27 mouse cellular contexts compared by ENCODE assay signal in genomic region chr1:35834180-35834579, GRCm38 (mm10).
"Had no signal": no experiment of that assay in that cellular context is flagged by ENCODE, and none has a peak within 500 bp of the region (broad histone marks: within the 10 kb centered on the region; RNA-seq: fewer than 3 reads in every experiment).

No protein-coding gene starts in this region.

- DNase-seq: cerebellum, adult 2 months; cerebellum, adult 8-10 months; cerebellum, adult 9-10 months; cerebellum, adult 9-11 months; cerebellum, postnatal 10 days; cerebellum, postnatal 14 days; cerebellum, postnatal 25 days; cerebellum, postnatal 36 days; embryo, embryonic 11 days; forebrain, postnatal 0 days; gastrocnemius, adult 2 months; gastrocnemius, postnatal 10 days; gastrocnemius, postnatal 14 days; gastrocnemius, postnatal 25 days; gastrocnemius, postnatal 36 days had no signal

- H3K4me3 ChIP-seq: embryonic facial prominence, embryonic 10.5 days; embryonic facial prominence, embryonic 12.5 days; embryonic facial prominence, embryonic 13.5 days; embryonic facial prominence, embryonic 15.5 days; erythroblast, embryonic 14.5 days; forebrain, embryonic 10.5 days; forebrain, embryonic 12.5 days; forebrain, embryonic 13.5 days; forebrain, embryonic 15.5 days; gastrocnemius, adult 2 months; heart, adult 2 months had no signal

- H3K9ac ChIP-seq: embryonic facial prominence, embryonic 12.5 days; embryonic facial prominence, embryonic 13.5 days; embryonic facial prominence, embryonic 15.5 days; forebrain, embryonic 12.5 days; forebrain, embryonic 13.5 days; forebrain, embryonic 15.5 days; forebrain, postnatal 0 days had no signal

- H3K27me3 ChIP-seq: embryonic facial prominence, embryonic 12.5 days; embryonic facial prominence, embryonic 13.5 days; embryonic facial prominence, embryonic 15.5 days; forebrain, embryonic 12.5 days; forebrain, embryonic 13.5 days; forebrain, embryonic 15.5 days had no signal

- H3K4me1 ChIP-seq: embryonic facial prominence, embryonic 10.5 days; embryonic facial prominence, embryonic 12.5 days; embryonic facial prominence, embryonic 13.5 days; embryonic facial prominence, embryonic 15.5 days; forebrain, embryonic 10.5 days; forebrain, embryonic 12.5 days; forebrain, embryonic 13.5 days; forebrain, embryonic 15.5 days had no signal

- H3K36me3 ChIP-seq: embryonic facial prominence, embryonic 10.5 days; embryonic facial prominence, embryonic 12.5 days; embryonic facial prominence, embryonic 13.5 days; embryonic facial prominence, embryonic 15.5 days; forebrain, embryonic 10.5 days; forebrain, embryonic 12.5 days; forebrain, embryonic 15.5 days had no signal

- H3K9me3 ChIP-seq: embryonic facial prominence, embryonic 10.5 days; embryonic facial prominence, embryonic 12.5 days; embryonic facial prominence, embryonic 15.5 days; forebrain, embryonic 10.5 days; forebrain, embryonic 12.5 days; forebrain, embryonic 13.5 days; forebrain, embryonic 15.5 days had no signal

- H3K4me2 ChIP-seq: embryonic facial prominence, embryonic 12.5 days; embryonic facial prominence, embryonic 13.5 days; embryonic facial prominence, embryonic 15.5 days; forebrain, embryonic 12.5 days; forebrain, embryonic 13.5 days; forebrain, embryonic 15.5 days had no signal

- ATAC-seq: forebrain, embryonic 13.5 days; forebrain, embryonic 14.5 days; forebrain, embryonic 15.5 days; forebrain, embryonic 16.5 days; forebrain, postnatal 0 days had no signal

- H3K27ac ChIP-seq: embryonic facial prominence, embryonic 10.5 days; embryonic facial prominence, embryonic 12.5 days; embryonic facial prominence, embryonic 13.5 days; embryonic facial prominence, embryonic 15.5 days; forebrain, embryonic 10.5 days; forebrain, embryonic 12.5 days; forebrain, embryonic 13.5 days; forebrain, embryonic 15.5 days; gastrocnemius, adult 2 months; heart, adult 2 months had no signal
